Mouse (Mus musculus): Measurements from ENCODE around the gene Il17d.

DNA sequence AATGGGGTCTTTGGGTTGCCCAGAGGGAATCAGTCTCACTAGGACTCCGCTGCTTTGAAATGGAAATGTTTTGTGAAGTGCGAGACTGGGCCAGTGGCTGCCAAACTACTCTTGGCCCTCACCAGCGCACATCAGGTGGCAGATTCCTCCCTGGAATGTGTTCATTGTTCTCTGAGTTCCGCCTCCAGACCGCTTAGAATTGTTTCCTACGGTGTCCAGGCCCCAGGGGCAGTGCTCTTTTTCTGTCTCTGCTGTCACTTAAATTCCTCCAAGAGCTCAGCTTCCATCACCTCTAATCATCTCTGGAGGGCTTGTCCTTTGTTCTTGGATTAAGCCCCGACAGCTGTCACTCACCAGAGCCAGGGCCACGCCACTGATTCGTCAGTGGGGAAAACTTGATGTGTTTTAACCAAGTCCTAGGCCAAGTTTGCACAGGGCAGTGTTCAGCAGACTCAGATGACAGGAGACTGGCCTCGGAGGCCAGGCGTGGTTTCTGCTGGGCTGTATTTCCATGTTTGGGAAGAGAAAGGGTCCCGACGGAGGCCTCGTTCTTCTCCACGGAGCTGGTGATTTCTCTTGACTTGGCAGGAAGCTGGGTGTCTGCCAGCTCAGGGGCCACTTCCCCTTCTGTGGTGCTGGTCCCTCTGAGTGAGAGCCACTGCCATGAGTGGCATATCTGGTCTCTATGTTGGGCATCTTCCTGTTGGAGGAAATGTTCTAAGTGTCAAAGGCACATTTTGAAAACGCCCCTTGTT, 12.9 kb downstream of the Il17d start:
- no peak for TF ChIP-seq CTCF (IDR thresholded peaks at IDR 0.05; ENCODE audit: borderline replicate concordance, insufficient read depth, low read depth, low read length)
- no peak for TF ChIP-seq POLR2A (IDR thresholded peaks at IDR 0.05; ENCODE audit: borderline replicate concordance, insufficient read depth, low read length)
